Mouse (Mus musculus) 416B (cell line): Measurements from ENCODE around the gene Olfr43.

ENCODE experiments used
- DNase-seq: peaks from one replicate; pipeline ENCODE4 v3.0.0; 2011; ENCODE audit warnings: low read depth

Gene Olfr43

DNA sequence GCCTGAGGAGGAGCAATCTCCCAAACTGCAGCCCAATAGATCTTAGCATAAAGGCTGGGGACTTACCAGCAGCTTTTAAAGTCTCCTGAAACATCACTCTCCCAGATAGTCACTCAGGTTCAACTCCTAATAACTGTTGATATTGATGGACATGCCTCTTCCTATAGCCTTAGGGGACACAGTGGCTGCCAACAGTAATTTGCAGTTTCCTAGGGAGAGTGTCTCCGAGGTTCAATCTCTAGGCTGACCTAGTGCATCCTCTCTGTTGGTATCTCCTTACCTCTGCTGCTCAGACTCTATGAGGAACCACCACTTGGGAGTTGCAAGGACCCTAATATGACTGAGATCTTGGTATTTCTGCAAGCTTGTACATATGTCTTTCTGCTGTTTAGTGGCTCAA is at the start of gene Olfr43:
Gene Olfr43, minus strand, starts transcription at position 101 of the 400 bp plus-strand sequence.
- no peak for DNase-seq

DNA sequence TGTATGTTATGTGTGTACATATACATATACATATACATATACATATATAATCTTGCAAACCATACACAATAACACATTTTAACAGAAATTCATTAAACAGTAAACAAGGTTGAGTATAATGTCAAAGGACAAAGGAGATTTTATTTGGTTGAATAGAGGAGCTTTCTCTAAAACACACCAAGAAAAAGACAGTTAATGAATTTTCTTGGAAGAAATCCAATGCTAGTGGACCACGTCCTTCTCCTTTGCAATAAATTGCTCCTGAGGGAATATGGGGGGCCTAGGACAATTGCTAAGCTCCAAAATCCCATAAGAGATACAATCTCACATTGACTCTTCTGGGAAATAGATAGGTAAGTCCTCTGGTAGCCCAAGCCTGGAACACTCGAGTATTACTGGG is 48.3 kb upstream of the Olfr43 start, which contains the start of gene Olfr406:
Gene Olfr406, plus strand, starts transcription at position 301 of the 400 bp plus-strand sequence.
- DNase-seq, result no peak

DNA sequence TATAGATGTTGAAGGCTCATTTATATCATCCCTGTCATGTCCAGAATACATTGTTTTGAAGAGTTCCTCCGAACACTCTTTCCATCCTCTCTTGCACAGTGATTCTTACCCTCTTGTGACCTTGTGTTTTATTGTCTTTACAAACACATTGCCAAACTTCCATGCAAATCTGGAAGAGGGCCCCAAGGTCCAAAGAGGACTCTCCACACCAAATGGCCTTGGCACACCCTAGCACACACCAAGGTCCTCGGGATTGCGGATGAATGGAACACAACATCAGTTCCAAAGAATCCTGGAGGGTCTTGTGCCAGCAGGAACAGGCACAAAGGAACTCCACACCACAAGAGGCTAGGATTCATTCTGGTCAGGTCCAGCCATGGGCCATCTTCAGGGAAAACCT is 30.0 kb upstream of the Olfr43 start:
- no peak for DNase-seq

DNA sequence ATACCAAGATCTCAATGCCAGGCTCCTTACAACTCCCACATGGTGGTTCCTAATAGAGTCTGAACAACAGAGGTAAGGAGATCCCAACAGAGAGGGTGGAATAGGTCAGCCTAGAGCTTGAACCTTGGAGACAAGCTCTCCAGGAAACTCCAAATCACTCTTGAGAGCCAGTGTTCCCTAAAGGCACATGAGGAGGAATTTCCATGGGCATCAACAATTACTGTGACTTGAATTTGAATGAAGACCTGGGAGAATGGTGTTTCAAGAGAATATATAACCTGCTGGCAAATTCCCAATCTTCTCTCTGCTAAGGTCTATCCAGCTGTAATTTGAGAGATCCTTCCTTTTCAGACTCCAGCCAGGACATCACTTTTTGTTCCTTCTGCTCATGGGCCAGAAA is 25.2 kb downstream of the Olfr43 start, which contains the start of gene Olfr403:
Gene Olfr403, plus strand, starts transcription at position 301 of the 400 bp plus-strand sequence.
- no peak for DNase-seq

DNA sequence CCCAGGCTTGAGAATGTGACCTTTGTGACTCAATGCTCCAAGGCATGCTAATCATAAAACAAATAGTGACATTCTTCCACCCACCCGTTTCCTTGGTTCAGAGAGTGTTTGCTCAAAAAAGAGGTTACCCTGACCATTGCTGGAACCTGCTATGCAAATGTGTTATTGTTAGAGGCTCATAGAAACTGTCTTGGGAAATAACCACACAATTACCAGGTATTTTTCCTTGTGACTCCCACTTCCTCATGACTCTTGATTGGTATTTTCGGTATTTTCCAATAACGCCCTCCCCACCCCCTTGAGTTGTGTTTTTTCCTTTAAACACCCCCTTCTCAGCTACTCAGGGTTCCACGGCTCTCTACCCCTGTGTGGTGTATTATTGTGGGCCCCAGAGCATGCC is 27.4 kb downstream of the Olfr43 start:
- no peak for DNase-seq

GRCm38 (mm10) chr11:74183168-74183567 is 28.0 kb downstream of the Olfr43 start:
- DNase-seq, result no peak

GRCm38 (mm10) chr11:74168771-74169170 is 42.4 kb downstream of the Olfr43 start:
- DNase-seq, result no peak
